Mouse (Mus musculus): ENCODE data around the gene Prr22. TPM values are rescaled to one million over a fixed set of nuclear protein-coding genes. Genes with fewer than 3 reads are reported as not detected.

Gene Prr22
- polyA plus RNA-seq, 2 experiments = 0.58 to 4.5 TPM

GRCm38 (mm10) chr17:56805784-56806183, 35.7 kb downstream of the Prr22 start:
- no peak for ATAC-seq (ENCODE audit: low FRiP score, low read depth)
- 86% methylated on average over 1 of the region's 1 CpGs for whole genome bisulfite sequencing
- no peak for DNase-seq (ENCODE audit: low spot score)

GRCm38 (mm10) chr17:56808518-56808917, 38.5 kb downstream of the Prr22 start:
- Histone ChIP-seq H3K36me3 (ENCODE audit: control insufficient read depth, insufficient read depth, low read length) (no peaks in the 10 kb centered on the region), H3K9me3 (ENCODE audit: control insufficient read depth, low read length) (no peaks in the 10 kb centered on the region), H3K4me3 (replicated peaks; ENCODE audit: low read length) (no peak overlapping the region), H3K27me3 (ENCODE audit: control insufficient read depth, insufficient read depth, low read length) (no peaks in the 10 kb centered on the region), H3K4me2 (replicated peaks; ENCODE audit: low read depth, low read length, severe bottlenecking) (no peak overlapping the region), H3K4me1 (ENCODE audit: control insufficient read depth, insufficient read depth, low read length) (peaks cover 9% of the 10 kb centered on the region), H3K9ac (ENCODE audit: low read depth, low read length, severe bottlenecking) (no peak overlapping the region), H3K27ac (replicated peaks; ENCODE audit: low read depth, low read length) (no peak overlapping the region)
- ATAC-seq (ENCODE audit: low FRiP score, low read depth) = peak; percentile 80
- peak; percentile 75 for DNase-seq (ENCODE audit: low spot score)
- TF ChIP-seq POLR2A (IDR thresholded peaks at IDR 0.05; ENCODE audit: borderline replicate concordance, extremely low read depth, insufficient read depth, insufficient read length) = no peak
- WGBS = 11% methylated on average over 9 of the region's 9 CpGs

More at GRCm38 (mm10) chr17:56805784-56806183, 35.7 kb downstream of the Prr22 start:
- no peak overlapping the region for H3K27ac ChIP-seq (replicated peaks; ENCODE audit: low read depth, low read length)
- no peak overlapping the region for H3K4me3 ChIP-seq (replicated peaks; ENCODE audit: low read length)
- H3K36me3 ChIP-seq (ENCODE audit: control insufficient read depth, insufficient read depth, low read length) = no peaks in the 10 kb centered on the region
- H3K4me2 ChIP-seq (replicated peaks; ENCODE audit: low read depth, low read length, severe bottlenecking) = no peak overlapping the region
- H3K4me1 ChIP-seq (ENCODE audit: control insufficient read depth, insufficient read depth, low read length) = peaks cover 9% of the 10 kb centered on the region
- H3K9me3 ChIP-seq (ENCODE audit: control insufficient read depth, low read length) = no peaks in the 10 kb centered on the region
- 0 out of 2 replicates have a peak overlapping the region, but pooled peaks have one; percentile 21 for H3K9ac ChIP-seq (ENCODE audit: low read depth, low read length, severe bottlenecking)
- no peaks in the 10 kb centered on the region for H3K27me3 ChIP-seq (ENCODE audit: control insufficient read depth, insufficient read depth, low read length)
- TF ChIP-seq POLR2A (IDR thresholded peaks at IDR 0.05; ENCODE audit: borderline replicate concordance, extremely low read depth, insufficient read depth, insufficient read length) = no peak

- no peaks in the 10 kb centered on the region for H3K27me3 ChIP-seq (ENCODE audit: control insufficient read depth, insufficient read depth, low read length)
- no peaks in the 10 kb centered on the region for H3K36me3 ChIP-seq (ENCODE audit: control insufficient read depth, insufficient read depth, low read length)
- no peaks in the 10 kb centered on the region for H3K9me3 ChIP-seq (ENCODE audit: control insufficient read depth, low read length)
- H3K4me2 ChIP-seq (replicated peaks; ENCODE audit: low read depth, low read length, severe bottlenecking) = no peak overlapping the region
- DNase-seq (ENCODE audit: low spot score) (peak; percentile 70), ATAC-seq (ENCODE audit: low FRiP score, low read depth) (peak; percentile 27; the same call in 1 of the 2 replicates)
- TF ChIP-seq POLR2A (IDR thresholded peaks at IDR 0.05; ENCODE audit: borderline replicate concordance, extremely low read depth, insufficient read depth, insufficient read length) = no peak
- no peak overlapping the region for H3K4me3 ChIP-seq (replicated peaks; ENCODE audit: low read length)
- no peak overlapping the region for H3K27ac ChIP-seq (replicated peaks; ENCODE audit: low read depth, low read length)
- WGBS = 10% methylated on average over 3 of the region's 3 CpGs
- H3K9ac ChIP-seq (ENCODE audit: low read depth, low read length, severe bottlenecking) = no peak overlapping the region
- H3K4me1 ChIP-seq (ENCODE audit: control insufficient read depth, insufficient read depth, low read length) = peaks cover 9% of the 10 kb centered on the region
These were observed 40.2 kb downstream of the Prr22 start for GRCm38 (mm10) chr17:56810245-56810644.

GRCm38 (mm10) chr17:56814316-56815056, 44.4 kb downstream of the Prr22 start:
- Histone ChIP-seq H3K27me3 (ENCODE audit: control insufficient read depth, insufficient read depth, low read length) (no peaks in the 10 kb centered on the region), H3K4me3 (replicated peaks; ENCODE audit: low read length) (no peak overlapping the region), H3K4me2 (replicated peaks; ENCODE audit: low read depth, low read length, severe bottlenecking) (no peak overlapping the region), H3K4me1 (ENCODE audit: control insufficient read depth, insufficient read depth, low read length) (peaks cover 9% of the 10 kb centered on the region), H3K9ac (ENCODE audit: low read depth, low read length, severe bottlenecking) (no peak overlapping the region), H3K27ac (replicated peaks; ENCODE audit: low read depth, low read length) (no peak overlapping the region; the same call in 1 of the 2 replicates), H3K36me3 (ENCODE audit: control insufficient read depth, insufficient read depth, low read length) (no peaks in the 10 kb centered on the region), H3K9me3 (ENCODE audit: control insufficient read depth, low read length) (no peaks in the 10 kb centered on the region)
- no peak for TF ChIP-seq POLR2A (IDR thresholded peaks at IDR 0.05; ENCODE audit: borderline replicate concordance, extremely low read depth, insufficient read depth, insufficient read length)
- WGBS = 18% methylated on average over 24 of the region's 24 CpGs
- DNase-seq (ENCODE audit: low spot score) = peak; percentile 78
- peak; percentile 75 for ATAC-seq (ENCODE audit: low FRiP score, low read depth)

- no peak overlapping the region for H3K9ac ChIP-seq (ENCODE audit: low read depth, low read length, severe bottlenecking)
- DNase-seq (ENCODE audit: low spot score) (no peak), ATAC-seq (ENCODE audit: low FRiP score, low read depth) (no peak)
- WGBS = 90% methylated on average over 3 of the region's 3 CpGs
- no peaks in the 10 kb centered on the region for H3K27me3 ChIP-seq (ENCODE audit: control insufficient read depth, insufficient read depth, low read length)
- no peaks in the 10 kb centered on the region for H3K36me3 ChIP-seq (ENCODE audit: control insufficient read depth, insufficient read depth, low read length)
- no peak overlapping the region for H3K27ac ChIP-seq (replicated peaks; ENCODE audit: low read depth, low read length)
- no peak for TF ChIP-seq POLR2A (IDR thresholded peaks at IDR 0.05; ENCODE audit: borderline replicate concordance, extremely low read depth, insufficient read depth, insufficient read length)
- H3K4me3 ChIP-seq (replicated peaks; ENCODE audit: low read length) = no peak overlapping the region
- peaks cover 8% of the 10 kb centered on the region for H3K4me1 ChIP-seq (ENCODE audit: control insufficient read depth, insufficient read depth, low read length)
- H3K9me3 ChIP-seq (ENCODE audit: control insufficient read depth, low read length) = no peaks in the 10 kb centered on the region
- H3K4me2 ChIP-seq (replicated peaks; ENCODE audit: low read depth, low read length, severe bottlenecking) = no peak overlapping the region
These were observed 45.0 kb downstream of the Prr22 start for GRCm38 (mm10) chr17:56815057-56815345.
